Mouse (Mus musculus) urinary bladder, postnatal 10 days (tissue): ENCODE results near the gene Il4i1.

Source experiments
- DNase-seq: peaks from one replicate; pipeline ENCODE4 v3.0.0; 2022; ENCODE audit warnings: low spot score

The Il4i1 gene

DNA sequence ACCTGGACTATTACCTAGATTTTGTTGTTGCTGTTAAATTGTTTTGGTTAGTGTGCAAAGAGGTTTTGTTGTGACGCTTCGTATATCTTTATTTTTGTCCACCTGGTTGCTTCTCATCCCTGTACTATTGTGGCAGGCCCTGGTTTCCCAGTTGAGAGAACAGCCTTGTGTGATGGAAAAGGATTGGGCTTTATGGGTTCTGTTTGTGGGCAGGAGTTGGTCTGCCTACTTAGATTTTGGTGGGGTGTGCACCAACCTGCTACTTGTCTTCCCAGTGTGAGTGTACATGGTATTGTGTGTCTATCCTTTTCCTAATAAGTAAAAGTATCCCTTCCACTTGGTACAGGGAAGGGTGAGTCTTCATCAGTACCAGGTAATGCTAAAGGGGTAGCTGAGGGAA, 3.2 kb downstream of the Il4i1 start:
- no peak for DNase-seq

DNA sequence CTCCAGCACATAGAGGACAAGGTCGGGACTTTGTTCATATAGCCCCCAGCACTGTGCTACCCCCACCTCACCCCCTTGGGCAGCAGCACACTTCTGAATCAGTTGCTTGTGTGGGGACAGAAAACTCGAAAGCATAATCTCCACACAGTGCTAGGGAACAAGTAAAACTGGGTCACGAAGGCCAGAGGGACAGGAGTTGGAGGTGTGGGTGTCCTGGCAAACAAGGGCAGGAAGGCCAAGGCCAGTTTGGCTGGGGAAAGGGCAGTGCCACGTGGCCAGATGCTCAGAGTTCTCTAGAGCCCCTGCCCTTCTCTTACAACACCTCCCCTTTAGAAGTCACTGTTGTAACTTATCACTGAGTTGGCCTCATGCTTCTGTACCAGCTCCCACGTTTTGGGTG, 3.7 kb downstream of the Il4i1 start:
- peak; percentile 5 for DNase-seq

DNA sequence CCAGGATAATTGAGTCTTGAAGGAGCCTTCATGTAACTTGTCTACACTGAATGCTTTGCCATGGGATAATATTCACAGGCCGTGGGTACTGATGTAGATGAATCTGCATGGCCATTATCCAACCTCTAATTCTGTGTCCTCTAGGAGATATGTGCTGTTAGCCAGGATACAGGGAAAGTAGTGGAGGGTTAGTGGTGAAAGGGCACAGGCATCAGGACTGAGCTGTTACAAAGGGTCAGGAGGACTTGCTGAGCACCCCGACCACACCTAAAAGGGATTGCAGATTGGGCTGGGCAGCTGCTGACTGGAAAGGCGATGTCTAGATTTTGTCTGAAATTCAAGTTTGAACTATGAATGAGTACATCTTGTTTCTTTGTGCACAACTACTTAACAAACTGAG, 4.3 kb downstream of the Il4i1 start:
- no peak for DNase-seq

DNA sequence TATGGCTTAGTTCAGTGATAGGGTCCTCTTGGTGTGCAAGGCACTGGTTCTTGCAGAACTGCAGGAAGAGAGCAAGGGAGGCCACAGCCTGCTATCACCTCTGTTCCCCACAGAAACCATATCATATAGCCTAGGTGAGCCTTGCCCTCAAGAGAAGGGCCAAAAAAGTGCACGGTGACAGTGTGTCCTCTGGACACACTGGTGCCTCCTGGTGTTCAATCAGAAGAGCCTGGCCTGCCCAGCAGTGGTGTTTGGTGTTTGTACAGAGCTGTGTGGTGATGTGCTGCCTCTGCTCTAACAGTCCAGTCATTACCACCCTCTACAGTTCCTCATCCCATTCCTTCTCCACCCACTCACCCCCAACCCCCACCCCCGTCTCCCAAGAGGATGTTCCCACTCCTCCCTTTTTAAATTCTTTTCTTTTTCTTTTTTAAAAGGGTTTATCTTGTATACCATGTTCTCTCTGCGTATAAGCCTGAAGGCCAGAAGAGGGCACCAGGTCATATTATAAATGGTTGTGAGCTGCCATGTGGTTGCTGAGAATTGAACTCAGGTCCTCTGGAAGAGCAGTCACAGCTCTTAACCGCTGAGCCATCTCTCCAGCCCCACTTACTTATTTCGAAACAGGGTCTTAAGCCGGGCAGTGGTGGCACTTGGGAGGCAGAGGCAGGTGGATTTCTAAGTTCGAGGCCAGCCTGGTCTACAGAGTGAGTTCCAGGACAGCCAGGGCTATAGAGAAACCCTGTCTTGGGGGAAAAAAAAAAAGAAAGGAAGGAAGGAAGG, 5.7 kb downstream of the Il4i1 start:
- DNase-seq: peak; percentile 3

DNA sequence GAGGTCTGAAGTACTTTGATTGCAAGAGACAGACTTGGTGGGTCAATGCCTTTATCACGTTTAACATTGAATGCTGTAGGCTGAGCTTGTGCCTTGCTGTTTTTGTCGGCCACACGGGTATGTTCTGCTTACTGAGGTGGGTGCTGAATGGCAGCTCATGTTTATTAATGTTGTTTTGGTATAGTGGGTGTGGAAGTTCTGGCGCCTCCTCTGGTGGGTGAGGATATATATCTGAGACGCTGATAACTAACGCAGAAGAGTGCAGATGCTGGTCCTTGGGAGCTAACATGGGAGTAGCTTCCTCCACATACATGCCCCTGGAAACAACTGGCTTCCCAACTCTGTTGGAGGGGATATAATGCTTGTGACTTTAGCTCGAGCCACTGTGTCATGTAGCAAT, 7.2 kb downstream of the Il4i1 start:
- no peak for DNase-seq

DNA sequence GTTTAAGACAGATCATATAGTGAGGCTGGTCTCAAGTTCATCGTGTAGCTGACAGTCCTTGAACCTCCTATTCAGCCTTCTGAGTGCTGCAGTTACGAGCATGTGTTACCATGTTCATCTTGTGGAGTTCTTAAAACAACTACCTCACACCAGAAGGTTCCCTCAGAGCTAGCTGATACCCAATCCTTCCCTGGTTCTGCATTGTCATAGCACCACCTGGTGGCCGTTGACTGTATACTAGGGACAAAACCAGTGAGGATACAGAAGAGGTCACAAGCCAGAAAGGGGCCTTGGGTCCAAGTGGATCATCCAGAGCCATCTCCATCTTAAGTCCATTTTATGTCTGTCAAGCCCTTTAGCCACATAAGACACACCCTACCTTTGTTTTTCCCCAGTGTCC, 8.7 kb downstream of the Il4i1 start:
- no peak for DNase-seq

DNA sequence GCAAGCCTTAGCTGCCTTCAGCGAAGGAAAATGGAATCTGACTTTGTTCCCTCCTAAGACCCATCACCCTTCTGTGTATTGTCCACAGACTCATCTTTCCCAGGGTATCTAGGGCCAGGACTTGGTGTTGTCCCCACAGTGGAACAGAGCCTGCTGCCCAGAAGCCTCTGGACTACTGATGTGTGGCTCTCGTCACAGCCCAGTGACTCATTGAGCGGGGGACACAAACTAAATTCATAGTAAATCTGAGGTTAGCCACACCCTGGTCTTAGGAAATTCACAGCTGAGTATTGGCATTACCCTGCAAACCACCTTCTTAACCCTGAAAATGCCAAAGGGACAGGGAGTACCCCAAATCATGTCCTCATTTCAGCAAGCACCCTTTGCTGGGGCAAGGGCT, 10.6 kb downstream of the Il4i1 start:
- DNase-seq: no peak

DNA sequence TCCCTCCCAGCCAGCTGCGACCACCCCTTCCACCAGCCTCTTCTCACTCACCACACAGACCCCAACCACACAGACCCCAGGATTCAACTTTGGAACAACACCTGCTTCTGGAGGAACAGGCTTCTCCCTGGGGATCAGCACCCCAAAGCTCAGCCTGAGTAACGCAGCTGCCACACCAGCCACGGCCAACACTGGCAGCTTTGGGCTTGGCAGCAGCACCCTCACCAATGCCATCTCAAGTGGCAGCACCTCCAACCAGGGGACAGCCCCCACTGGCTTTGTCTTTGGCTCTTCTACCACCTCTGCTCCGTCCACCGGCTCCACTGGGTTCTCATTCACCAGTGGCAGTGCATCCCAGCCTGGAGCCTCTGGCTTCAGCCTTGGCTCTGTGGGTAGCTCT, 12.5 kb downstream of the Il4i1 start:
- DNase-seq: no peak

DNA sequence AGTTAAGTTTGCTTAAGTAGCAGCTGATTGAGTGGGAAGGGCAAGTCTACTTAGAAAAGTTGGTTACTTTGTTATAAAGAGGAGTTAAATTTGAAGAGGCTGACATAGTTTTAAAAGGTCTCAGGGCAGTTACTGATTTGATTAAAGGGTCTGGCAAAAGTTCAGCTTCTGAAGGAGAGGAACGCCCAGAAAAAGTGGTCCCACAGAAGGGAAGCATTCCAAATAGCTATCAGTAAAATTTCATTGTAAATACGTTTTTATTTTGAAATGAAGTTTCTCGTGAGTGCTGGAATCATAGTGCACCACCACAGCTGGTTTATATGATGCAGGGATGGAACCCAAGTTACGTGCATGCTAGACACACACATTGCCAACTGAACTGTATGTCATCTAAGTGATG, 16.6 kb downstream of the Il4i1 start:
- no peak for DNase-seq

DNA sequence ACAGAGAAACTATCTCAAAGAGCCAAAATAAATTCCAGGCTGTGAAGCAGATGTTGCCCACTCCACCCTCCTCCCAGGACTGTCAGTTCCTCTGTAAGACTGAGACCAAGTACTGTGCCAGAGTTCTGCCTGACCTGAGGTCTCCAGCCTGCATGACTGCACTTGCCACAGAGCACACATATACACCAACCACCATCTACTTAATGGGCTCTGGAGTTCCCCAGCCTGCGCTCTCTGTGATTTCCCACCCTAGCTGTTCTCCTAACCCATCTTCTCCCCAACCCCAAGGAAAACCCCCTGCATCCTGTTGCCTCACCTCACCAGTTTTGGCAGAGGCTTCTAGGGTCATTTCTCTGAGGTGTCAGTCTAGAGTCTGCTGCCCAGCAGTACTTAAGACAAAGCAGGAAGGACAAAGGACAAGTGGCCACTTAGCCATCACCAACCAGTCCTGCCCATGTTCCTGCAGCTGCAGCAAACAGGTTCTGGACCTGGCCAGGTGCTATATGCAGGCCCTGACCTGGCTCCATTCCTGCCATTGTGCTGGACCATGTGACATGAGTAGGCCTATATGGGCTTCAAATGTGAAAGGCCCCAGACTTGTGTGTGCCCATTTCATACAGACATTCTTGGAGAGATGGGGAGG, 19.3 kb downstream of the Il4i1 start:
- DNase-seq: no peak

DNA sequence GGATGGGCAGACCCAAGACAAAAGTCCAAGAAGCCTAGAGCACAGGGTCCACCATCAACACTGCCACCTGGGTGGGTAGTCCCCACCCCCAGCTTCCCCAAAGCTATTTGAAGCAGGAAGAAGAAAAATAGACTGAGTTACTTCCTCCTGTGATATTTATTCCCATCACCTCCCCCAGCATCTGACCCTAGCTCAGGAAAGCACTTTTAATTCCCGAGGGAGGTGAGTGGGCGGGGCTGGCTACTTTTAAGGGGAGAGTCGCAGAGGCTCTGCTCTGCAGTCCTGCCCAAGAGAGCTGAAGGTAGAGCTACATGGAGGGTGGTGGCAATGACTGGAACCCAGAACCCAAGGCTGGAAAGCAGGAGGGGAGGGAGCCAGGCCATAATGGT, 19.8 kb downstream of the Il4i1 start:
- DNase-seq: no peak

DNA sequence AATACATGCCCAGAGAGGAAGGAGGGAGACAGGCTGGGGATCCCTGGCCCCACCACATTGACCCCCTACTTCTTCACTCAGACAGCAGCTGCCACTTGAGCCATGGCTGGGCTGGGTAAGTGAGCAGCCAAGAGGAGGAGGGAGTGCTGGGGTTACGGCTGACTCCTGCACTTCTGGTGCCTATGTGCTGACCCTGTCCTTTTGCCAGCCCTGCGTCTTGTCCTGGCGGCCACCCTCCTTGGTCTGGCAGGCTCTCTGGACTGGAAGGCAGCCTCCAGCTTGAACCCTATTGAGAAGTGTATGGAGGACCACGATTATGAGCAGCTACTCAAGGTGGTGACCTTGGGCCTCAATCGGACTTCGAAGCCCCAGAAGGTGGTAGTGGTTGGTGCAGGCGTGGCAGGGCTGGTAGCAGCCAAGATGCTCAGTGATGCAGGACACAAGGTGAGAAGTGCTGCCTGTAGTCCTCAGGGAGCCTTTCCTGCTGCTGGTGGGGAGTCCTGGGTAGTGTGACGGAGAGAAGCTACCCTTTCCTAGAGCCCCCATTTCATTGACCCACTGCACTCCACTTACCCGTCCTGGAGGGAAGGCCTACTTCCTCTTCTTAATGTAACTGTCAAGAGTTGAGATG, 20.4 kb downstream of the Il4i1 start:
- DNase-seq: no peak

DNA sequence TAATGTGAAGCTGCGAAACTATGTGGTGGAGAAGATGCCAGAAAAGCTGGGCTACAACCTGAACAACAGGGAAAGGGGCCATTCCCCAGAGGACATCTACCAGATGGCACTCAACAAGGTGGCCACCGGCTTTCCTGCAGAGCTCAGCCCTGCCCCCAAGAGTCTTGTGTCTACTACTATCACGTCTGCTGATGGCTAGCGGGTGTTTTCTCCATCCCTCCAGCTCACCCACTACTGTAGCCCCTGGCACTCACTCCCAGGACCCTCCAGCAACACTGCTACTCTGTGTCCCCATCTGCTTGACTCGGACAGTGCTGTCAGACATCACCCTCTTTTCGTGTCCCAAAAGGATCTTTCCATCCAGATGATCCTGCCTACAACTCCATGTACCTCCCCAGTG, 21.9 kb downstream of the Il4i1 start:
- no peak for DNase-seq

DNA sequence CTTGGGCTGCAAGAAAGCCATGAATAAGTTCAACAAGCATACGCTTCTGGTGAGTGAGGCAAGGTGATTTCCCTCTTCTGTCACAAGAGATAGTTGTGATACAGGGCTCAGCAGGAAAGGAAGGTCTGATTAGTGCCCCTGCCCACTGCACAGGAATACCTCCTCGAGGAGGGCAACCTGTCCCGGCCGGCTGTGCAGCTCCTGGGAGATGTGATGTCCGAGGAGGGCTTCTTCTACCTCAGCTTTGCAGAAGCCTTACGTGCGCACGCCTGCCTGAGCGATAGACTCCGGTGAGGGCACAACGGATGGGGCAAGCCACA, 22.9 kb downstream of the Il4i1 start:
- no peak for DNase-seq

DNA sequence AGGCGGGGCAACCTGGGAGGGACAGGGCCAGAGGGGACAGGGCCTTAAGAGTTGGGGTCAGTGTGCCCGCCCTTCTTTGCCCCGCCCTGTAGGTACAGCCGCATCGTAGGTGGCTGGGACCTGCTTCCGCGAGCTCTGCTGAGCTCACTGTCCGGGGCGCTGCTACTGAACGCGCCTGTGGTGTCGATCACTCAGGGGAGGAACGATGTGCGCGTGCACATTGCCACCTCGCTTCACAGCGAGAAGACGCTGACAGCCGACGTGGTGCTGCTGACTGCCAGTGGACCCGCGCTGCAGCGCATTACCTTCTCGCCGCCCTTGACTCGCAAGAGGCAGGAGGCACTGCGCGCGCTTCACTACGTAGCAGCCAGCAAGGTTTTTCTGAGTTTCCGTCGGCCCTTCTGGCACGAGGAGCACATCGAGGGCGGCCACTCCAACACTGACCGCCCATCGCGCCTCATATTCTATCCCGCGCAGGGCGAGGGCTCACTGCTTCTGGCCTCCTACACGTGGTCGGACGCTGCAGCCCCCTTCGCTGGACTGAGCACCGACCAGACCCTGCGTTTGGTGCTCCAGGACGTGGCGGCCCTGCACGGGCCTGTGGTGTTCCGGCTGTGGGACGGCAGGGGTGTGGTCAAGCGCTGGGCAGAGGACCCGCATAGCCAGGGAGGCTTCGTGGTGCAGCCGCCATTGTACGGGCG, 23.5 kb downstream of the Il4i1 start:
- no peak for DNase-seq

DNA sequence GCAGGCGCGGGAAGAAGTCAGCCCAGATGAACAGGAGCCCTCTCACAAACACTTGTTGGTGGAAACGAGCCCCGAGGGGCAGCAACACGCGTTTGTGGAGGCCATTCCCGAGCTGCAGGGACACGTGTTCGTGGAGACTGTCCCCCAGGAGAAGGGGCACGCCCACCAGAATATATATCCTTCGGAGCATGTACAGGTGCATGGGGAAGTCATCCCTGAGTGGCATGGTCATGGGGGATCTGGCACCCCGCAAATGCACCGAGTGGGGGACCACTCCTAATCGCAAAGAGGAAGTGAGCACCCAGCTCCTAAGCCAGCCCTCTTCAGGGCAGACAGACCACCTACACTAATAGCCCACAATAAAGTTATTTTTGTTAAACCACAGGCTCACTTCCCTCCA, 24.2 kb downstream of the Il4i1 start:
- no peak for DNase-seq

DNA sequence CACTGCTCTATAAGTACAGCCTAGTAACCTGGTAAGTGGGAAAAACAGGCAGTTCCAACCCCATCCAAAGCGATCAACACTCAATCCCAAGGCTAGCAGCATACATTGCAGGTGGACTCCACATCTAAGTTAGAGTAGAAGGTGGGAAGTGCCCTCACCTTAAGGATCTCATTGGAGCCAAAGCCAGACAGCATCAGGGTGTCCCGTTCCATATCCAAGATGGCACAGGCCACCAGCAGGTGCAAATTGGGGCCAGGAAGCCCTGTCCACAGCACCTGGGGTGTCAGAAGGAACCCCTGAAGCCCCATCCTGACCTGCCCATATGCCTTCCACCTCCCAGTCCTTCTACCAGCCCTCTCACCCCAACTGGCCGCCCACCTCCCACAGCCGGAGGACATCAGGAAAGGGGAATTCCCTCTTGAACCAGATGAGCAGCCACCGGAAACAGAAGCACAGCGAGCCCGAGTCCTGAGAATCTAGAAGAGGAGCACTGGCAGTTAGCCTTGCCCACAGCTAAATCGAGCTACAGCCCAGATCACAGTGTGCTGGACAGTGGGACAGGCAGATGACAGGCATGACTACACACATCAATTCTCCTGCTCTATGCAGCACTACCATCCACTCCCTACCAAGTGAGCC, 25.8 kb downstream of the Il4i1 start:
- DNase-seq: no peak

DNA sequence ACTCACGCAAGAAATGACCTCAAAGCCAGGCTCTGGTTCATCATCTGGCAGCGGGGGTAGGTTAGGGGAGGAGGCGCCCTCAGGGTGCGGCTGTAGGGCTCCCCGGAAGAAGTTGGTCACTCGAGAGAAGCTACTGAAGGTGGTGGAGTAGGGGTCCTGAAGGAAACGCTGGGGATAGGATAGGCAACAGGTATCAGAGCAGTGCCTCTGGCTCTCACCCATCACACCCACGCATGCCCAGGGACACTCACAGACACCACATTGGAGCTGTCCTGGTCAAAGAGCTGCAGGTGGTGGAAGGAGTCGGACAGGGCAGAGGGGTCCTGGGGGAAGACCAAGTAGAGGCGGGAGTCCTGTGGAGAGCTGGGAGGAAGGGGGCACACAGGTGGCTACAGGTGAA, 28.8 kb downstream of the Il4i1 start:
- DNase-seq: no peak

DNA sequence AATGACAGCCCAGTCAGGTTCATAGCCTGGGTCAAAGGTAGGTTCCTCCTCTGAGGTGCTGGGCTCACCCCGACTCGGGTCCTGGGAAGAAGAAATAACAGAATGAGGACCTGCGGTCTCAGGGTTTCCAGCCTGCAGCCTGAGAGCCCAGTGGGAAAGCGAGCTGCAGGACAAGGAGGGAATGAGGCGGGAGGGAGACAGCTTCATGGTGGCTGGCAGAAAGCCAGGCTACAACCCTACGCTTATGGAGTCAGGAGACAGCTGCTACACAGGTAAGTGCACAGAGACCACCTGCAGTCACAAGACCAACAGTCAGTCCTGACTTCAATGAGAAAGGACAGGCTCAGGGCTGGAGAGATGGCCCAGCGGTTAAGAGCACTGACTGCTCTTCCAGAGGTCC, 30.6 kb downstream of the Il4i1 start:
- DNase-seq: no peak

DNA sequence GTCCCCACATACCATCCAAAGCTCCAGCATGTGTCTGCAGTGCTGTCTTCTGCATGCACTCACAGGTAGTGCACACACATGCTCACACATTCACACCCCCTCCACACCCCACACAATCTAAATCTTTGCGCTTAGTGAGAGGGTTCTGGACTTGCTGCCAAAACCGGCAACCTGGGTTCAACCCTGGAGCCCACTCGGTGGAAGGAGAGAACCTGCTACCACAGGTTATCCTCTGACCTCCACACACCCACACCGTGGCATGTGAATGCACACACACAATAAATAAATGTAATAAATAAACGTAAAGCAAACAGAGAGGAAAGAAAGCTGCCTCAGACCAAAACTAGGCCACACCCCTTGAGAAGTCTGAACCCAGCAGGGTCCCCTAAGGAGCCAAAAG, 31.6 kb downstream of the Il4i1 start:
- no peak for DNase-seq

DNA sequence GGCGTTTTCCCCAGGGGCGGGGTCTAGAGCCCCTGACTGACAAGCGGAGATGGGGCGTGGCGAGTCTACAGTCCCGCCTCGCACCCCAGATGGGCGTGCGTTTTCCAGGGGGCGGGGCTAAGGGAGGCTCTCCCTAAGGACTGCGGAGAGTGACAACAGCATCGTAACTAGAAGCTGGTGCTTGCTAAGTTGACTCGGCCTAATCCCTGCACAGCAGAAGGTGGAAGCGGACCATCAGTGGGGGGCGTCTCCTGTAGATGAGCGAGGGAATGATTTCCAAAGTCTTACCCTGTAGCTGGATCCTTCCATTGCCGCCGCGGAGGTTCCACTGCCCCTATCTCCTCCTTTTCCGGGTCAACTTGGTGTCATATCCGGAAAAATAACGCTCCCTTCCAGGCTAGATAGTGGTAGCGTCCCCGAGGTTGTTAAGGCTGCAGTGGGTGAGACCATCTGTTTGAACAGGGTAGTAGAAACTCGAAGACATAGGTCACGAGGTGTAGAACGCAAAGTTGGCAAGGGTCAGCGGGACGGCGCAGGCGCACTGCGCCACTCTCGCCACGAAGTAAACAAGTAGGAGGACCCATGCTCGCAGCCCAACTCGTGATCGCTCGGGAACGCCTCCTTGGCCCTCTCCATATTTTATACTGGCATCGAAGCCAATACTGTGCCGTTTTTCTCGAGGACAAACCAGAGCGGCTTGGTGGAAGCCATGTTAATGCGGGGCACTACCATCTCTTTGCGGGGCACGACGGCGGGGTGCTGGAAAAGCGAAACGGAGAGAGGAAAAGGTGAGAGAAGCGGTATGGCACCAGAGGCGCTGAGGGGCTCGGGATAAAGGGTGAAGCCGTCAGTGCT, 32.6 kb downstream of the Il4i1 start, which contains the start of the genes Akt1s1 and Tbc1d17:
Akt1s1 (plus strand) TSS at position 431 of the 855 bp plus-strand sequence.
Tbc1d17 (minus strand) TSS at position 519 of the 855 bp plus-strand sequence.
- DNase-seq: peak; percentile 95
